Mouse (Mus musculus) embryo, embryonic 9.5 days (tissue): ENCODE measurements at regions not wholly inside any gene's neighbourhood (a gene's known extent, or its start where the extent isn't known, plus 50 kb on each side); places are given as distances from the start of the nearest gene placed in this dataset.

Experiments used
- DNase-seq: peaks from one replicate; pipeline ENCODE4 v3.0.0-alpha.2; 2017; ENCODE audit errors: extremely low spot score

- DNase-seq, result no peak
Observed at GRCm38 (mm10) chr14:29784506-29784905, 62.8 kb upstream of the Cacna2d3 start.

GRCm38 (mm10) chr14:29786431-29786830, 64.8 kb upstream of the Cacna2d3 start:
- no peak for DNase-seq

- no peak for DNase-seq
Observed at GRCm38 (mm10) chr14:29787796-29788195, 66.1 kb upstream of the Cacna2d3 start.

- DNase-seq, result no peak
Observed at GRCm38 (mm10) chr14:29788351-29788750, 66.7 kb upstream of the Cacna2d3 start.

GRCm38 (mm10) chr14:29795325-29795724, 73.7 kb upstream of the Cacna2d3 start:
- DNase-seq, result no peak

- DNase-seq, result no peak
Observed at GRCm38 (mm10) chr14:29796396-29796795, 74.7 kb upstream of the Cacna2d3 start.

- DNase-seq, result no peak
Observed at GRCm38 (mm10) chr14:29799852-29800251, 78.2 kb upstream of the Cacna2d3 start.

GRCm38 (mm10) chr14:29805234-29805633, 83.6 kb upstream of the Cacna2d3 start:
- DNase-seq, result no peak

GRCm38 (mm10) chr14:29807881-29808280, 86.2 kb upstream of the Cacna2d3 start:
- DNase-seq, result no peak

GRCm38 (mm10) chr14:29814626-29815025, 93.0 kb upstream of the Cacna2d3 start:
- no peak for DNase-seq

GRCm38 (mm10) chr14:29817548-29817947, 95.9 kb upstream of the Cacna2d3 start:
- no peak for DNase-seq

GRCm38 (mm10) chr14:29818251-29818650, 96.6 kb upstream of the Cacna2d3 start:
- DNase-seq, result no peak

GRCm38 (mm10) chr14:29818751-29819150, 97.1 kb upstream of the Cacna2d3 start:
- no peak for DNase-seq

GRCm38 (mm10) chr14:29837063-29837462, 115.4 kb upstream of the Cacna2d3 start:
- DNase-seq, result no peak

GRCm38 (mm10) chr14:29839576-29839975, 117.9 kb upstream of the Cacna2d3 start:
- no peak for DNase-seq

GRCm38 (mm10) chr14:29841361-29842117, 119.9 kb upstream of the Cacna2d3 start:
- DNase-seq, result no peak

- DNase-seq, result no peak
Observed at GRCm38 (mm10) chr14:29847661-29848060, 120.4 kb upstream of the Selenok start.

- DNase-seq, result no peak
Observed at GRCm38 (mm10) chr14:29851286-29851685, 116.8 kb upstream of the Selenok start.

- no peak for DNase-seq
Observed at GRCm38 (mm10) chr14:29851956-29852725, 116.0 kb upstream of the Selenok start.

- DNase-seq, result no peak
Observed at GRCm38 (mm10) chr14:29862032-29862431, 106.1 kb upstream of the Selenok start.

- DNase-seq, result no peak
Observed at GRCm38 (mm10) chr14:29866455-29867275, 101.4 kb upstream of the Selenok start.

- no peak for DNase-seq
Observed at GRCm38 (mm10) chr14:29867311-29867710, 100.8 kb upstream of the Selenok start.
